Mouse (Mus musculus) kidney, embryonic 15.5 days (tissue): ENCODE measurements around the gene Klhdc8b. TPM values are rescaled to one million over a fixed set of nuclear protein-coding genes. Genes with fewer than 3 reads are reported as not detected.

ENCODE experiments used
- ATAC-seq: fragments of 200-750 bp; cut with Nextera tagmentation; replicated peaks from 2 replicates; pipeline ENCODE4 v1.8.0; 2017; ENCODE audit warnings: moderate TSS enrichment; ENCODE audit not compliant: low FRiP score
- H3K27ac ChIP-seq: fragments of 300-500 bp; sonication (generic); 2 replicates; pipeline ENCODE4 v1.5.1; 2015; ENCODE audit warnings: mild to moderate bottlenecking, inconsistent platforms
- H3K27me3 ChIP-seq: fragments of 300-500 bp; sonication (generic); 2 replicates; pipeline ENCODE4 v1.6.1; 2015; ENCODE audit warnings: inconsistent platforms
- H3K36me3 ChIP-seq: fragments of 300-500 bp; sonication (generic); 2 replicates; pipeline ENCODE4 v1.6.1; 2015; ENCODE audit warnings: inconsistent platforms
- H3K4me1 ChIP-seq: fragments of 300-500 bp; sonication (generic); 2 replicates; pipeline ENCODE4 v1.6.1; 2015; ENCODE audit warnings: inconsistent platforms
- H3K4me2 ChIP-seq: fragments of 300-500 bp; sonication (generic); 2 replicates; pipeline ENCODE4 v1.6.1; 2015; ENCODE audit warnings: moderate library complexity, mild to moderate bottlenecking, inconsistent platforms
- H3K4me3 ChIP-seq: fragments of 300-500 bp; sonication (generic); replicated peaks from 2 replicates; pipeline ENCODE4 v1.5.1; 2015; ENCODE audit warnings: mild to moderate bottlenecking, inconsistent platforms
- H3K9ac ChIP-seq: fragments of 300-500 bp; sonication (generic); 2 replicates; pipeline ENCODE4 v1.6.1; 2015; ENCODE audit warnings: mild to moderate bottlenecking, inconsistent platforms
- H3K9me3 ChIP-seq: fragments of 300-500 bp; sonication (generic); replicated peaks from 2 replicates; pipeline ENCODE4 v1.6.1; 2016; ENCODE audit warnings: inconsistent platforms
- WGBS: fragments of 180-500 bp; shearing (Covaris S2); methylation state at CpG from one replicate; pipeline ENCODE4 v1.1.7; 2015; ENCODE audit warnings: mixed read lengths; 5-methylcytosine and 5-hydroxymethylcytosine counted together
- polyA plus RNA-seq: library from polyadenylated mRNA; unstranded; fragments of >200 nt; fragmentation: Nextera tagmentation; extraction: Ambion mirVana; gene quantifications from 2 replicates; pipeline ENCODE4 v1.2.1, GENCODE M21; 2015

Gene Klhdc8b
- polyA plus RNA-seq, 1 experiment from 2014 or later: 37.8 TPM

DNA sequence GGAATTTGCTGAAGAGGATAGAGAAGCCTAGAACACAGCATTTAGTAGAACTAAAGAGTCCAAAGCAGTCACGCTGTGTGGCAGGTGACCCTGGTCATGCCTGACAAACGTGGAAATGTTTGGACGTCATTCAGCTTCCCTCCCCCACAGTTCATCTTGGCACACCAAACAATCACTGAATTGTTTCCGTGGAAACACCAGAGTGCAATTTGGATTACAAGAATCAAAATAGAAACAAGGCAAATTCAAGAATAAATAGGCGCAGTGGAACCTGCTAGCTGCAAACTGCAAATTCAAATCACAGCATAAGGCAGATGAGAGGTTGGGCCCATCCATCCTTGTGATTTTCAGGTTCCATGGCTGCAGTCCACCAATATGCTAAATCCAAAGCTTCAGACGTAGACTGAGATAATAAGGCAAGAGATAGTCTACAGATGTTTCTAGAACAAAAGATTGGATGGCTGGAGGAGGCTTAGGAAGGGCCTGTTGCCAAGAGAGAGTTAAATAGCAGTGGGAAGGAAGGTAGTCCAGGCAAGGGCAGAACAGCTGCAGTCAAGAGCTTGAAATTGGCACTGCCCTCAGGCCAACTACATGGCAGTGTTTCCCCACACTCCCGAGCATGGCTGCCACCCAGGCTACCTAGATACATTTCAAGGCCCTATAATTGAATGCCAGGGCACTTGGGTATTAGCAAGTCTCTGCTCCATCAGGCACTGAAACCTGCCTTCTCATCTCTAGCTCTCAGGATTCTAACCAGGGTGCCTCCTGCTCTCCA, 60.0 kb downstream of the Klhdc8b start:
- Histone ChIP-seq H3K4me2 (no peak overlapping the region), H3K4me3 (no peak overlapping the region), H3K27me3 (no peaks in the 10 kb centered on the region), H3K4me1 (0 out of 2 replicates have a peak, but pooled peaks cover 7% of the 10 kb centered on the region), H3K9me3 (no peaks in the 10 kb centered on the region), H3K9ac (no peak overlapping the region), H3K27ac (no peak overlapping the region), H3K36me3 (no peaks in the 10 kb centered on the region)
- ATAC-seq: no peak
- WGBS: 68% methylated on average over 7 of the region's 7 CpGs

DNA sequence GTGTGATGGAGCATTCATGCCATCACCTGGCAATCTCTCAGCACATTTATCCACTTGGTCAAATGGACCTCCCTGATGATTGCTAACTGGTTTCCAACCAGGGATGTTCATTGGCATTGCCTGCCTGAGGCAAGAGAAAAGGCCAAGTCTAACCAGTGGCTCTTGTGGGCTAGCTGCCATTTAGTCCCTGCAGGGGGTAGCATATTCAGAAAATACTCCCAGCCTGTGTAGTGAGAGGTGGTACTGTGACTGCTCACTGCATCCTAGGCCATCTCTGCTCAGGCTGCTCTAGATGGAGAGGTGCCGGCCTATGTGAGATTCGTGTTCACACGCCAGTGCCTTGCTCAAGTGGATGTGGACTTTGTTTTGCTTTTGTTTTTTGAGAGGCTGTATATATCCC, 63.1 kb downstream of the Klhdc8b start:
- no peak overlapping the region for H3K27ac ChIP-seq
- ATAC-seq: no peak
- no peak overlapping the region for H3K4me2 ChIP-seq
- peaks cover 13% of the 10 kb centered on the region for H3K36me3 ChIP-seq
- no peak overlapping the region for H3K4me3 ChIP-seq
- H3K9me3 ChIP-seq: no peaks in the 10 kb centered on the region
- WGBS: 89% methylated on average over 3 of the region's 3 CpGs
- no peak overlapping the region for H3K9ac ChIP-seq
- H3K27me3 ChIP-seq: no peaks in the 10 kb centered on the region
- H3K4me1 ChIP-seq: no peaks in the 10 kb centered on the region

Other genes with a start within 250 kb of the Klhdc8b start
- gene Dag1, start 197.6 kb downstream of the Klhdc8b start, polyA plus RNA-seq: 141 and 147 TPM in 2 replicates
- gene Nicn1, start 171.2 kb downstream of the Klhdc8b start, polyA plus RNA-seq: 31.3 and 41.0 TPM in 2 replicates
- gene Amt, start 164.7 kb downstream of the Klhdc8b start, polyA plus RNA-seq: 35.9 and 38.0 TPM in 2 replicates
- 462 and 484 TPM in 2 replicates for gene Rhoa, start 155.5 kb downstream of the Klhdc8b start, polyA plus RNA-seq
- gene Tcta, start 155.4 kb downstream of the Klhdc8b start, polyA plus RNA-seq: 31.6 and 32.2 TPM in 2 replicates
- 695 and 743 TPM in 2 replicates for gene Gpx1, start 122.7 kb downstream of the Klhdc8b start, polyA plus RNA-seq
- gene Usp4, start 113.7 kb downstream of the Klhdc8b start, polyA plus RNA-seq: 95.2 and 105 TPM in 2 replicates
- 0.54 and 0.61 TPM in 2 replicates for gene 1700102P08Rik, start 68.8 kb downstream of the Klhdc8b start, polyA plus RNA-seq
- 1.6 TPM in 2 replicates for gene Ccdc36, start 33.1 kb downstream of the Klhdc8b start, polyA plus RNA-seq
- gene BC048562, start 25.1 kb downstream of the Klhdc8b start, polyA plus RNA-seq: not detected in 2 replicates
- gene Ccdc71, start 1.1 kb downstream of the Klhdc8b start, polyA plus RNA-seq: 61.6 and 62.9 TPM in 2 replicates
- gene Lamb2, start 18.2 kb upstream of the Klhdc8b start, polyA plus RNA-seq: 48.8 and 56.6 TPM in 2 replicates
- gene Usp19, start 29.0 kb upstream of the Klhdc8b start, polyA plus RNA-seq: 69.3 and 78.8 TPM in 2 replicates
- gene Qars, start 46.1 kb upstream of the Klhdc8b start, polyA plus RNA-seq: 105 and 111 TPM in 2 replicates
- gene Qrich1, start 55.2 kb upstream of the Klhdc8b start, polyA plus RNA-seq: 122 and 125 TPM in 2 replicates
- gene Impdh2, start 98.7 kb upstream of the Klhdc8b start, polyA plus RNA-seq: 187 and 198 TPM in 2 replicates
- gene Ndufaf3, start 105.9 kb upstream of the Klhdc8b start, polyA plus RNA-seq: 41.5 and 43.1 TPM in 2 replicates
- gene Dalrd3, start 108.3 kb upstream of the Klhdc8b start, polyA plus RNA-seq: 155 and 180 TPM in 2 replicates
- gene Wdr6, start 117.2 kb upstream of the Klhdc8b start, polyA plus RNA-seq: 123 and 139 TPM in 2 replicates
- gene P4htm, start 136.1 kb upstream of the Klhdc8b start, polyA plus RNA-seq: 9.1 and 11.7 TPM in 2 replicates
- gene Arih2, start 187.8 kb upstream of the Klhdc8b start, polyA plus RNA-seq: 50.1 and 51.0 TPM in 2 replicates
- 50.0 and 51.8 TPM in 2 replicates for gene Slc25a20, start 200.5 kb upstream of the Klhdc8b start, polyA plus RNA-seq
- gene Prkar2a, start 227.7 kb upstream of the Klhdc8b start, polyA plus RNA-seq: 25.5 and 27.6 TPM in 2 replicates